Mouse (Mus musculus) hindbrain, embryonic 10.5 days (tissue): ENCODE measurements around the gene Rcbtb1. TPM values are rescaled to one million over a fixed set of nuclear protein-coding genes. Genes with fewer than 3 reads are reported as not detected.
A peak's percentile ranks its signal among the peaks of the same experiment; 100 is the strongest.

Experiments used
- DNase-seq: peaks from one replicate; pipeline ENCODE4 v3.0.0-alpha.2; 2017; ENCODE audit warnings: low spot score
- H3K27ac ChIP-seq: fragments of 300-500 bp; sonication (generic); 2 replicates; pipeline ENCODE4 v1.5.1; 2016; ENCODE audit warnings: mild to moderate bottlenecking, moderate library complexity
- H3K27me3 ChIP-seq: fragments of 300-500 bp; sonication (generic); 2 replicates; pipeline ENCODE4 v1.6.1; 2016; ENCODE audit warnings: mild to moderate bottlenecking; ENCODE audit not compliant: poor library complexity, insufficient read depth, severe bottlenecking
- H3K36me3 ChIP-seq: fragments of 300-500 bp; sonication (generic); 2 replicates; pipeline ENCODE4 v1.6.1; 2016; ENCODE audit warnings: mild to moderate bottlenecking, moderate library complexity
- H3K4me1 ChIP-seq: fragments of 300-500 bp; sonication (generic); replicated peaks from 2 replicates; pipeline ENCODE4 v1.6.1; 2016; ENCODE audit warnings: mild to moderate bottlenecking
- H3K4me3 ChIP-seq: fragments of 300-500 bp; sonication (generic); 2 replicates; pipeline ENCODE4 v1.5.1; 2016; ENCODE audit warnings: mild to moderate bottlenecking, moderate library complexity
- H3K9me3 ChIP-seq: fragments of 300-500 bp; sonication (generic); 2 replicates; pipeline ENCODE4 v1.6.1; 2016; ENCODE audit warnings: mild to moderate bottlenecking, moderate library complexity
- WGBS: fragments of 180-500 bp; shearing (Covaris S2); methylation state at CpG from one replicate; pipeline ENCODE4 v1.1.7; 2016; 5-methylcytosine and 5-hydroxymethylcytosine counted together
- polyA plus RNA-seq: library from polyadenylated mRNA; unstranded; fragments of >200 nt; fragmentation: Nextera tagmentation; extraction: Ambion mirVana; gene quantifications from 2 replicates; pipeline ENCODE4 v1.2.1, GENCODE M21; 2016

Gene Rcbtb1
- polyA plus RNA-seq = 97.6 and 109 TPM in 2 replicates

GRCm38 (mm10) chr14:59200711-59201603 lies at the start of gene Rcbtb1:
Gene Rcbtb1, plus strand, starts transcription at chr14:59201209.
- H3K4me1 ChIP-seq = peaks cover 35% of the 10 kb centered on the region
- H3K36me3 ChIP-seq = no peaks in the 10 kb centered on the region
- DNase-seq = peak; percentile 96
- under 1% methylated on average over 96 of the region's 96 CpGs for WGBS
- H3K27ac ChIP-seq = peak within 1 kb of the TSS; percentile 99
- no peaks in the 10 kb centered on the region for H3K27me3 ChIP-seq
- H3K9me3 ChIP-seq = no peaks in the 10 kb centered on the region
- peak within 1 kb of the TSS; percentile 85 for H3K4me3 ChIP-seq

GRCm38 (mm10) chr14:59155589-59155988 lies 45.4 kb upstream of the Rcbtb1 start:
- no peak for DNase-seq
- 83% methylated on average over 2 of the region's 2 CpGs for WGBS
- Histone ChIP-seq H3K9me3 (no peaks in the 10 kb centered on the region), H3K27ac (no peak overlapping the region), H3K4me3 (no peak overlapping the region), H3K4me1 (no peaks in the 10 kb centered on the region), H3K27me3 (no peaks in the 10 kb centered on the region), H3K36me3 (no peaks in the 10 kb centered on the region)

GRCm38 (mm10) chr14:59157016-59157698 lies 43.9 kb upstream of the Rcbtb1 start:
- no peaks in the 10 kb centered on the region for H3K9me3 ChIP-seq
- H3K27ac ChIP-seq = no peak overlapping the region
- H3K27me3 ChIP-seq = no peaks in the 10 kb centered on the region
- no peak for DNase-seq
- no peaks in the 10 kb centered on the region for H3K36me3 ChIP-seq
- WGBS = 83% methylated on average over 3 of the region's 3 CpGs
- H3K4me3 ChIP-seq = no peak overlapping the region
- H3K4me1 ChIP-seq = no peaks in the 10 kb centered on the region

GRCm38 (mm10) chr14:59178649-59179048 lies 22.4 kb upstream of the Rcbtb1 start, which contains the start of gene Gm5142:
Gene Gm5142, minus strand, starts transcription at chr14:59178749.
- 93% methylated on average over 3 of the region's 3 CpGs for WGBS
- H3K27me3 ChIP-seq = no peaks in the 10 kb centered on the region

GRCm38 (mm10) chr14:59182732-59183131 lies 18.3 kb upstream of the Rcbtb1 start:
- no peak for DNase-seq
- no peak overlapping the region for H3K27ac ChIP-seq
- H3K27me3 ChIP-seq = no peaks in the 10 kb centered on the region
- no peaks in the 10 kb centered on the region for H3K9me3 ChIP-seq
- H3K36me3 ChIP-seq = no peaks in the 10 kb centered on the region
- H3K4me1 ChIP-seq = no peaks in the 10 kb centered on the region
- 79% methylated on average over 2 of the region's 2 CpGs for WGBS
- no peak overlapping the region for H3K4me3 ChIP-seq

More at GRCm38 (mm10) chr14:59178649-59179048, 22.4 kb upstream of the Rcbtb1 start, which contains the start of gene Gm5142:
- Histone ChIP-seq H3K4me3 (no peak within 1 kb of the TSS), H3K27ac (no peak within 1 kb of the TSS), H3K36me3 (no peaks in the 10 kb centered on the region), H3K4me1 (no peaks in the 10 kb centered on the region), H3K9me3 (no peaks in the 10 kb centered on the region)
- DNase-seq = no peak

- no peaks in the 10 kb centered on the region for H3K9me3 ChIP-seq
- no peak for DNase-seq
Observed at GRCm38 (mm10) chr14:59185514-59185913, 15.5 kb upstream of the Rcbtb1 start.

GRCm38 (mm10) chr14:59186121-59186520 lies 14.9 kb upstream of the Rcbtb1 start:
- no peak for DNase-seq
- Histone ChIP-seq H3K4me3 (no peak overlapping the region), H3K9me3 (no peaks in the 10 kb centered on the region), H3K27ac (no peak overlapping the region), H3K4me1 (no peaks in the 10 kb centered on the region), H3K36me3 (no peaks in the 10 kb centered on the region), H3K27me3 (no peaks in the 10 kb centered on the region)
- WGBS = 91% methylated on average over 2 of the region's 2 CpGs

More at GRCm38 (mm10) chr14:59185514-59185913, 15.5 kb upstream of the Rcbtb1 start:
- Histone ChIP-seq H3K27ac (no peak overlapping the region), H3K36me3 (no peaks in the 10 kb centered on the region), H3K4me1 (no peaks in the 10 kb centered on the region), H3K27me3 (no peaks in the 10 kb centered on the region), H3K4me3 (no peak overlapping the region)

GRCm38 (mm10) chr14:59201604-59202215 lies 701 bp downstream of the Rcbtb1 start:
- 1% methylated on average over 21 of the region's 21 CpGs for WGBS
- H3K36me3 ChIP-seq = no peaks in the 10 kb centered on the region
- no peak for DNase-seq
- peak overlapping the region; percentile 99 for H3K27ac ChIP-seq
- peaks cover 42% of the 10 kb centered on the region for H3K4me1 ChIP-seq
- no peaks in the 10 kb centered on the region for H3K9me3 ChIP-seq
- no peaks in the 10 kb centered on the region for H3K27me3 ChIP-seq
- H3K4me3 ChIP-seq = peak overlapping the region; percentile 85

GRCm38 (mm10) chr14:59205461-59205860 lies 4.5 kb downstream of the Rcbtb1 start:
- H3K4me1 ChIP-seq = peaks cover 62% of the 10 kb centered on the region
- DNase-seq = peak; percentile 38
- 31% methylated on average over 7 of the region's 7 CpGs for WGBS
- no peaks in the 10 kb centered on the region for H3K27me3 ChIP-seq
- H3K27ac ChIP-seq = peak overlapping the region; percentile 84
- peak overlapping the region; percentile 33 for H3K4me3 ChIP-seq
- no peaks in the 10 kb centered on the region for H3K9me3 ChIP-seq
- peaks cover 10% of the 10 kb centered on the region for H3K36me3 ChIP-seq

- DNase-seq = peak; percentile 22
- H3K9me3 ChIP-seq = no peaks in the 10 kb centered on the region
- peak overlapping the region; percentile 84 for H3K27ac ChIP-seq
- WGBS = 37% methylated on average over 10 of the region's 10 CpGs
- H3K27me3 ChIP-seq = no peaks in the 10 kb centered on the region
- peaks cover 16% of the 10 kb centered on the region for H3K36me3 ChIP-seq
- H3K4me3 ChIP-seq = peak overlapping the region; percentile 33; the same call in 1 of the 2 replicates
- peaks cover 62% of the 10 kb centered on the region for H3K4me1 ChIP-seq
Observed at GRCm38 (mm10) chr14:59205976-59206583, 5.1 kb downstream of the Rcbtb1 start.

- Histone ChIP-seq H3K9me3 (no peaks in the 10 kb centered on the region), H3K36me3 (peaks cover 41% of the 10 kb centered on the region), H3K27me3 (no peaks in the 10 kb centered on the region), H3K27ac (no peak overlapping the region), H3K4me1 (peaks cover 46% of the 10 kb centered on the region), H3K4me3 (no peak overlapping the region)
- DNase-seq = no peak
- WGBS = 92% methylated on average over 7 of the region's 7 CpGs
Observed at GRCm38 (mm10) chr14:59209003-59209402, 8.0 kb downstream of the Rcbtb1 start.

- DNase-seq = no peak
- Histone ChIP-seq H3K4me1 (peaks cover 38% of the 10 kb centered on the region), H3K27me3 (no peaks in the 10 kb centered on the region), H3K27ac (no peak overlapping the region), H3K36me3 (peaks cover 49% of the 10 kb centered on the region), H3K9me3 (no peaks in the 10 kb centered on the region), H3K4me3 (no peak overlapping the region)
- 94% methylated on average over 2 of the region's 2 CpGs for WGBS
Observed at GRCm38 (mm10) chr14:59209816-59210215, 8.8 kb downstream of the Rcbtb1 start.
